ENCODE assay signal across 20 mouse cellular contexts in the genomic region with DNA sequence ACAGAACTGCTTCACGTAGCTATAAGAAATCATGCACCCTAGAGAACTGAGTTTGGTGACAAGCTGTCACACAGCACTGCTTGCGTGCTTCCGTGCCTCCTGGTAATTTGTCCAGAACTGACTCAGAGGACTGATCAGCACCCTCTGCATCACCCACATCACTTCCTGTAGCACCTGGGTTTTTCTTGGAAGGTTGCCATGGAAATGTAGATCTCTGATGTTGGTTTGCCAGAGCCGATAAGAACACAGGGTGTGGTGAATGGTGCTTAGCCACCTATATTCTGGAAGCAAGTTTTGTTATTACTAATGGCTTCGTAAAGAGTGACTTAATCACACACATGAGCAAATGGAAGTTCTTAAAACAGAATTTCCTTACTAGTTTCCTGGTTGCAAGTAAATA.
DNase-seq lines count a peak whose midpoint lies in the region; ATAC-seq and TF ChIP-seq lines count a peak whose summit lies in the region.
"Had no signal": no experiment of that assay in that cellular context is flagged by ENCODE, and none has a peak within 500 bp of the region (broad histone marks: within the 10 kb centered on the region; RNA-seq: fewer than 3 reads in every experiment).

No protein-coding gene starts in this region.

- no peak overlapping the region for H3K27ac ChIP-seq in MEL (ENCODE audit: control insufficient read depth, low read depth, low read length)
- H3K27ac ChIP-seq in midbrain, embryonic 13.5 days: no peak overlapping the region
- H3K27ac ChIP-seq: forebrain, embryonic 13.5 days; heart, adult 2 months; hindbrain, embryonic 14.5 days; limb, embryonic 10.5 days; midbrain, embryonic 15.5 days had no signal

- no peak for ATAC-seq in midbrain, embryonic 13.5 days
- ATAC-seq in erythroid progenitor cell, adult 5-6 weeks (replicated peaks; ENCODE audit: low FRiP score, poor library complexity, severe bottlenecking): no peak
- ATAC-seq: forebrain, embryonic 13.5 days; intestine, postnatal 0 days; midbrain, embryonic 15.5 days had no signal

- H3K27me3 ChIP-seq in MEL (ENCODE audit: control insufficient read depth in 1 of 2, insufficient read depth in 2 of 2, low read length in 2 of 2): no peaks in the 10 kb centered on the region
- no peaks in the 10 kb centered on the region for H3K27me3 ChIP-seq in midbrain, embryonic 13.5 days
- H3K27me3 ChIP-seq: CH12.LX; forebrain, embryonic 13.5 days; midbrain, embryonic 15.5 days had no signal

- no peak overlapping the region for H3K4me3 ChIP-seq in MEL (ENCODE audit: control insufficient read depth in 1 of 2, insufficient read depth in 1 of 2, low read depth in 2 of 2, low read length in 2 of 2)
- no peak overlapping the region for H3K4me3 ChIP-seq in midbrain, embryonic 13.5 days (replicated peaks)
- H3K4me3 ChIP-seq: forebrain, embryonic 13.5 days; heart, adult 2 months; limb, embryonic 10.5 days; midbrain, embryonic 15.5 days had no signal

- H3K4me1 ChIP-seq in MEL (ENCODE audit: control insufficient read depth in 1 of 2, insufficient read depth in 2 of 2, low read length in 2 of 2): peaks cover 6 to 7% of the 10 kb centered on the region in 2 experiments
- no peaks in the 10 kb centered on the region; the same call in 1 of the 2 replicates for H3K4me1 ChIP-seq in midbrain, embryonic 13.5 days (replicated peaks)
- H3K4me1 ChIP-seq: forebrain, embryonic 13.5 days; limb, embryonic 10.5 days; midbrain, embryonic 15.5 days had no signal

- DNase-seq in kidney, adult 18-20 months: peak; percentile 5
- DNase-seq in kidney, adult 11 months: no peak
- DNase-seq in 416B (ENCODE audit: low read depth) (peak; percentile 16), MEL (ENCODE audit: low read depth, low spot score) (peak; percentile 82)
- peak; percentile 4 for DNase-seq in kidney, postnatal 10 days
- DNase-seq: adrenal gland, postnatal 14 days; cerebellum, adult 8-10 months; heart, adult 2 months; lung, embryonic 14.5 days; right cerebral cortex, postnatal 4 days; thymus, adult 18-20 months had no signal

- no peak for TF ChIP-seq CTCF in MEL (IDR thresholded peaks at IDR 0.05 in 2 of 3, conservative IDR thresholded peaks at IDR 0.05 in 1 of 3; ENCODE audit: control insufficient read depth in 1 of 3, insufficient read depth in 1 of 3, low read depth in 2 of 3, low read length in 3 of 3, poor library complexity in 1 of 3, severe bottlenecking in 1 of 3)

- H3K79me2 ChIP-seq in MEL (ENCODE audit: control insufficient read depth, insufficient read depth, low read length, poor library complexity): no peaks in the 10 kb centered on the region

- TF ChIP-seq POLR2A in MEL (IDR thresholded peaks at IDR 0.05; ENCODE audit: control insufficient read depth in 1 of 2, insufficient read depth in 1 of 2, low read depth in 1 of 2, low read length in 2 of 2, poor library complexity in 1 of 2): no peak

- no peak for TF ChIP-seq RAD21 in MEL (IDR thresholded peaks at IDR 0.05; ENCODE audit: low read depth, low read length)

- TF ChIP-seq EP300 in MEL (IDR thresholded peaks at IDR 0.05; ENCODE audit: low read depth in 1 of 2, low read length in 2 of 2): peak; percentile 78 to 82

- 82% methylated on average over 5 of the region's 5 CpGs for WGBS in midbrain, embryonic 13.5 days

- no peak overlapping the region for H3K4me2 ChIP-seq in midbrain, embryonic 13.5 days (replicated peaks)
- H3K4me2 ChIP-seq: forebrain, embryonic 13.5 days; hindbrain, embryonic 14.5 days; liver, embryonic 11.5 days; lung, embryonic 14.5 days; midbrain, embryonic 15.5 days had no signal

- no peak overlapping the region for H3K9ac ChIP-seq in MEL (ENCODE audit: control insufficient read depth, low read depth, low read length, poor library complexity, severe bottlenecking)
- H3K9ac ChIP-seq in midbrain, embryonic 13.5 days (replicated peaks): no peak overlapping the region
- H3K9ac ChIP-seq: forebrain, embryonic 13.5 days; hindbrain, embryonic 14.5 days; lung, embryonic 14.5 days; midbrain, embryonic 15.5 days had no signal

- H3K36me3 ChIP-seq in MEL (ENCODE audit: control insufficient read depth in 1 of 2, insufficient read depth in 2 of 2, low read length in 2 of 2): peaks cover 0 to 10% of the 10 kb centered on the region in 2 experiments; a peak in 2 of 4 replicates
- no peaks in the 10 kb centered on the region for H3K36me3 ChIP-seq in midbrain, embryonic 13.5 days
- H3K36me3 ChIP-seq: limb, embryonic 10.5 days; midbrain, embryonic 15.5 days had no signal

- no peaks in the 10 kb centered on the region for H3K9me3 ChIP-seq in MEL (replicated peaks; ENCODE audit: insufficient read depth, low read length)
- no peaks in the 10 kb centered on the region for H3K9me3 ChIP-seq in midbrain, embryonic 13.5 days
- H3K9me3 ChIP-seq: forebrain, embryonic 13.5 days; limb, embryonic 10.5 days; midbrain, embryonic 15.5 days had no signal

TF ChIP-seq in MEL, 35 proteins besides CTCF, POLR2A, EP300 and RAD21:
- TF ChIP-seq KAT2A (conservative IDR thresholded peaks at IDR 0.05; ENCODE audit: low read depth, low read length): 0 out of 2 replicates have a peak, but pooled peaks have one; percentile 19
- 0 out of 2 replicates have a peak, but pooled peaks have one; percentile 61 for TF ChIP-seq SIN3A (IDR thresholded peaks at IDR 0.05; ENCODE audit: low read length)
- TF ChIP-seq GATA1 (IDR thresholded peaks at IDR 0.05; ENCODE audit: low read depth, low read length): peak; percentile 75
- no peak for TF ChIP-seq NRF1 (IDR thresholded peaks at IDR 0.05; ENCODE audit: insufficient read depth, low read depth, low read length, poor library complexity, severe bottlenecking)
- TF ChIP-seq RCOR1 (IDR thresholded peaks at IDR 0.05; ENCODE audit: low read depth, low read length): peak; percentile 82
- TF ChIP-seq MYB (IDR thresholded peaks at IDR 0.05; ENCODE audit: low read depth, low read length): no peak
- 0 out of 2 replicates have a peak, but pooled peaks have one; percentile 41 for TF ChIP-seq MXI1 (IDR thresholded peaks at IDR 0.05; ENCODE audit: low read depth, low read length)
- 0 out of 2 replicates have a peak, but pooled peaks have one; percentile 26 for TF ChIP-seq HCFC1 (IDR thresholded peaks at IDR 0.05; ENCODE audit: low read depth, low read length)
- TF ChIP-seq TCF12 (IDR thresholded peaks at IDR 0.05; ENCODE audit: low read depth, low read length): peak; percentile 79
- no peak for TF ChIP-seq POLR2AphosphoS5 (IDR thresholded peaks at IDR 0.05; ENCODE audit: borderline replicate concordance, low read depth, low read length)
- TF ChIP-seq ETS1 (IDR thresholded peaks at IDR 0.05; ENCODE audit: low read depth, low read length): peak; percentile 90
TF ChIP-seq in MEL: peak in this region for 8.
